Mouse (Mus musculus): ENCODE data around the gene Cyp2d9. TPM values are rescaled to one million over a fixed set of nuclear protein-coding genes. Genes with fewer than 3 reads are reported as not detected.

Cyp2d9 gene
- total and polyA plus RNA-seq, 3 experiments: not detected

- H3K36me3 ChIP-seq (replicated peaks in 1 of 2; ENCODE audit: control insufficient read depth in 1 of 2, insufficient read depth in 1 of 2, low read length in 1 of 2): no peaks in the 10 kb centered on the region
- DNase-seq (ENCODE audit: extremely low read depth): no peak
- dilution Hi-C loops (cut with MboI; ENCODE audit: extremely low pct_ligation_motif_present, extremely low pct_unique_long_range_greater_than_20kb, low sequenced_read_pairs) (no loop called here), in situ Hi-C loops (cut with MboI; ENCODE audit: low pct_ligation_motif_present, low pct_unique_long_range_greater_than_20kb, low sequenced_read_pairs) (no loop called here)
- H3K4me3 ChIP-seq (replicated peaks in 1 of 3; ENCODE audit: low read depth in 2 of 3, low read length in 2 of 3, poor library complexity in 1 of 3): no peak overlapping the region
- H3K4me1 ChIP-seq (ENCODE audit: control insufficient read depth in 1 of 2, insufficient read depth in 2 of 2): no peaks in the 10 kb centered on the region
- H3K27me3 ChIP-seq (replicated peaks): peaks cover 69% of the 10 kb centered on the region
- H3K4me2 ChIP-seq (ENCODE audit: insufficient read depth, low read depth, poor library complexity, severe bottlenecking): no peak overlapping the region
- TF ChIP-seq NRF1 (IDR thresholded peaks at IDR 0.05; ENCODE audit: low read depth, low read length): no peak
- no peak for TF ChIP-seq BHLHE40 (IDR thresholded peaks at IDR 0.05; ENCODE audit: low read depth, low read length)
- TF ChIP-seq MXI1 (IDR thresholded peaks at IDR 0.05; ENCODE audit: low read depth, low read length): no peak
- H3K9me3 ChIP-seq (replicated peaks; ENCODE audit: low read length): peaks cover 3% of the 10 kb centered on the region
- H3K27ac ChIP-seq (ENCODE audit: insufficient read depth, low read depth): no peak overlapping the region
- H3K9ac ChIP-seq (ENCODE audit: insufficient read depth, low read depth): no peak overlapping the region
- no peaks in the 10 kb centered on the region for H3K79me2 ChIP-seq (replicated peaks; ENCODE audit: control insufficient read depth, extremely low read depth, insufficient read depth, poor library complexity, severe bottlenecking)
Measured at GRCm38 (mm10) chr15:82423471-82423870, 9.8 kb upstream of the Cyp2d9 start.

- no peak overlapping the region for H3K4me2 ChIP-seq (ENCODE audit: insufficient read depth, low read depth, poor library complexity, severe bottlenecking)
- no peaks in the 10 kb centered on the region for H3K4me1 ChIP-seq (ENCODE audit: control insufficient read depth in 1 of 2, insufficient read depth in 2 of 2)
- H3K27ac ChIP-seq (ENCODE audit: insufficient read depth, low read depth): no peak overlapping the region
- peaks cover 58% of the 10 kb centered on the region for H3K27me3 ChIP-seq (replicated peaks)
- dilution Hi-C loops (cut with MboI; ENCODE audit: extremely low pct_ligation_motif_present, extremely low pct_unique_long_range_greater_than_20kb, low sequenced_read_pairs): no loop called here
- no peaks in the 10 kb centered on the region for H3K36me3 ChIP-seq (replicated peaks in 1 of 2; ENCODE audit: control insufficient read depth in 1 of 2, insufficient read depth in 1 of 2, low read length in 1 of 2)
- H3K9ac ChIP-seq (ENCODE audit: insufficient read depth, low read depth): no peak overlapping the region
- DNase-seq (ENCODE audit: extremely low read depth): no peak
- in situ Hi-C loops (cut with MboI; ENCODE audit: low pct_ligation_motif_present, low pct_unique_long_range_greater_than_20kb, low sequenced_read_pairs): no loop called here
- H3K79me2 ChIP-seq (replicated peaks; ENCODE audit: control insufficient read depth, extremely low read depth, insufficient read depth, poor library complexity, severe bottlenecking): no peaks in the 10 kb centered on the region
- TF ChIP-seq JUND (conservative IDR thresholded peaks at IDR 0.05; ENCODE audit: low read depth, low read length): no peak
- TF ChIP-seq ZKSCAN1 (IDR thresholded peaks at IDR 0.05; ENCODE audit: borderline replicate concordance, low read depth, low read length): no peak
- TF ChIP-seq CTCF (conservative IDR thresholded peaks at IDR 0.05 in 1 of 2, IDR thresholded peaks at IDR 0.05 in 1 of 2; ENCODE audit: low read depth in 2 of 2, low read length in 2 of 2): no peak
- TF ChIP-seq KAT2A (IDR thresholded peaks at IDR 0.05; ENCODE audit: insufficient replicate concordance, low read length): no peak
- no peak for TF ChIP-seq ELF1 (IDR thresholded peaks at IDR 0.05; ENCODE audit: low read depth, low read length)
- no peak for TF ChIP-seq E2F4 (IDR thresholded peaks at IDR 0.05; ENCODE audit: insufficient replicate concordance, low read depth, low read length)
- TF ChIP-seq ZC3H11A (IDR thresholded peaks at IDR 0.05; ENCODE audit: low read depth, low read length): no peak
- TF ChIP-seq ETS1 (conservative IDR thresholded peaks at IDR 0.05; ENCODE audit: low read depth, low read length): no peak
- TF ChIP-seq MYC (IDR thresholded peaks at IDR 0.05; ENCODE audit: low read depth, low read length): no peak
- no peak for TF ChIP-seq TBP (conservative IDR thresholded peaks at IDR 0.05; ENCODE audit: low read depth, low read length)
- no peak for TF ChIP-seq USF2 (conservative IDR thresholded peaks at IDR 0.05; ENCODE audit: low read depth, low read length)
- H3K9me3 ChIP-seq (replicated peaks; ENCODE audit: low read length): peaks cover 15% of the 10 kb centered on the region
- no peak overlapping the region for H3K4me3 ChIP-seq (replicated peaks in 1 of 3; ENCODE audit: low read depth in 2 of 3, low read length in 2 of 3, poor library complexity in 1 of 3)
Measured at GRCm38 (mm10) chr15:82433621-82434020, 384 bp downstream of the Cyp2d9 start.

GRCm38 (mm10) chr15:82434541-82434940 lies 1.3 kb downstream of the Cyp2d9 start:
- TF ChIP-seq PAX5 (IDR thresholded peaks at IDR 0.05; ENCODE audit: low read length): no peak
- no peak for TF ChIP-seq E2F4 (IDR thresholded peaks at IDR 0.05; ENCODE audit: insufficient replicate concordance, low read depth, low read length)
- no peak for TF ChIP-seq MEF2A (IDR thresholded peaks at IDR 0.05; ENCODE audit: borderline replicate concordance, low read depth, low read length)
- TF ChIP-seq RCOR1 (conservative IDR thresholded peaks at IDR 0.05; ENCODE audit: low read depth, low read length): no peak
- TF ChIP-seq SMC3 (IDR thresholded peaks at IDR 0.05; ENCODE audit: low read depth, low read length): no peak
- TF ChIP-seq IRF4 (IDR thresholded peaks at IDR 0.05; ENCODE audit: low read depth, low read length): no peak
- TF ChIP-seq BHLHE40 (IDR thresholded peaks at IDR 0.05; ENCODE audit: low read depth, low read length): no peak
- no peak for TF ChIP-seq NELFE (IDR thresholded peaks at IDR 0.05; ENCODE audit: low read depth, low read length)
- no peak for TF ChIP-seq NRF1 (IDR thresholded peaks at IDR 0.05; ENCODE audit: low read depth, low read length)
- no peak overlapping the region for H3K9ac ChIP-seq (ENCODE audit: insufficient read depth, low read depth)
- dilution Hi-C loops (cut with MboI; ENCODE audit: extremely low pct_ligation_motif_present, extremely low pct_unique_long_range_greater_than_20kb, low sequenced_read_pairs): no loop called here
- no peak overlapping the region for H3K4me3 ChIP-seq (replicated peaks in 1 of 3; ENCODE audit: low read depth in 2 of 3, low read length in 2 of 3, poor library complexity in 1 of 3)
- H3K27me3 ChIP-seq (replicated peaks): peaks cover 67% of the 10 kb centered on the region
- no peaks in the 10 kb centered on the region for H3K36me3 ChIP-seq (replicated peaks in 1 of 2; ENCODE audit: control insufficient read depth in 1 of 2, insufficient read depth in 1 of 2, low read length in 1 of 2)
- H3K4me2 ChIP-seq (ENCODE audit: insufficient read depth, low read depth, poor library complexity, severe bottlenecking): no peak overlapping the region
- no peak overlapping the region for H3K27ac ChIP-seq (ENCODE audit: insufficient read depth, low read depth)
- H3K4me1 ChIP-seq (ENCODE audit: control insufficient read depth in 1 of 2, insufficient read depth in 2 of 2): no peaks in the 10 kb centered on the region
- H3K9me3 ChIP-seq (replicated peaks; ENCODE audit: low read length): peaks cover 15% of the 10 kb centered on the region
- H3K79me2 ChIP-seq (replicated peaks; ENCODE audit: control insufficient read depth, extremely low read depth, insufficient read depth, poor library complexity, severe bottlenecking): no peaks in the 10 kb centered on the region
- in situ Hi-C loops (cut with MboI; ENCODE audit: low pct_ligation_motif_present, low pct_unique_long_range_greater_than_20kb, low sequenced_read_pairs): no loop called here
- DNase-seq (ENCODE audit: extremely low read depth): no peak

Measured in CH12.LX (cell line).